Mouse (Mus musculus): ENCODE measurements around the gene Atg4d.

DNA sequence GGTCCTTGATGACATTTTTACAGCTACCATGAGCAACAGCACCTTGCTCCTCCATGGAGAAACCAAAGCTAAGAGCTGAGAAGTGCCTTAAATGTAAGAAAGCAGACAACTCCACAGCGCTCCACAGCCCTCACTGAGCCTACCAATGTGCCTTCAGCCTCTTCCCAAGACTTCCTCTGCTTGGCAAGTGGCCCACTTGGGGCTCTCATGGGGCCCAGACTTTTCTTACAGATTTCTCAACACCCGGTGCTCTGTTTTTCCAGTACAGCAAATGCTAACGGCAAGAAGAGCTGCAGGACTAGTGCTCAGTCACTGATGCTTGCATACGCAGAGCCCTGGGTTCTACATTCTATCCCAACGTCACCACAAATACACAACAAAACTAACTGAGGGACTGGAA lies 12.7 kb downstream of the Atg4d start:
- TF ChIP-seq EP300 (optimal IDR thresholded peaks at IDR 0.05) = no peak
- no peak for TF ChIP-seq CTCF (IDR thresholded peaks at IDR 0.05; ENCODE audit: low read depth)
